Mouse (Mus musculus) hindbrain, embryonic 10.5 days (tissue): Measurements from ENCODE around the gene Thsd4. TPM values are rescaled to one million over a fixed set of nuclear protein-coding genes. Genes with fewer than 3 reads are reported as not detected.

ENCODE experiments used
- DNase-seq: peaks from one replicate; pipeline ENCODE4 v3.0.0-alpha.2; 2017; ENCODE audit warnings: low spot score
- H3K27ac ChIP-seq: fragments of 300-500 bp; sonication (generic); 2 replicates; pipeline ENCODE4 v1.5.1; 2016; ENCODE audit warnings: mild to moderate bottlenecking, moderate library complexity
- H3K27me3 ChIP-seq: fragments of 300-500 bp; sonication (generic); 2 replicates; pipeline ENCODE4 v1.6.1; 2016; ENCODE audit warnings: mild to moderate bottlenecking; ENCODE audit not compliant: poor library complexity, insufficient read depth, severe bottlenecking
- H3K36me3 ChIP-seq: fragments of 300-500 bp; sonication (generic); 2 replicates; pipeline ENCODE4 v1.6.1; 2016; ENCODE audit warnings: mild to moderate bottlenecking, moderate library complexity
- H3K4me1 ChIP-seq: fragments of 300-500 bp; sonication (generic); replicated peaks from 2 replicates; pipeline ENCODE4 v1.6.1; 2016; ENCODE audit warnings: mild to moderate bottlenecking
- H3K4me3 ChIP-seq: fragments of 300-500 bp; sonication (generic); 2 replicates; pipeline ENCODE4 v1.5.1; 2016; ENCODE audit warnings: mild to moderate bottlenecking, moderate library complexity
- H3K9me3 ChIP-seq: fragments of 300-500 bp; sonication (generic); 2 replicates; pipeline ENCODE4 v1.6.1; 2016; ENCODE audit warnings: mild to moderate bottlenecking, moderate library complexity
- WGBS: fragments of 180-500 bp; shearing (Covaris S2); methylation state at CpG from one replicate; pipeline ENCODE4 v1.1.7; 2016; 5-methylcytosine and 5-hydroxymethylcytosine counted together
- polyA plus RNA-seq: library from polyadenylated mRNA; unstranded; fragments of >200 nt; fragmentation: Nextera tagmentation; extraction: Ambion mirVana; gene quantifications from 2 replicates; pipeline ENCODE4 v1.2.1, GENCODE M21; 2016

The Thsd4 gene
- polyA plus RNA-seq, 1 experiment from 2014 or later: 6.7 TPM

- 92% methylated on average over 9 of the region's 9 CpGs for WGBS
- no peak for DNase-seq
- Histone ChIP-seq H3K36me3 (no peaks in the 10 kb centered on the region), H3K27me3 (no peaks in the 10 kb centered on the region), H3K27ac (no peak overlapping the region), H3K4me1 (no peaks in the 10 kb centered on the region), H3K9me3 (no peaks in the 10 kb centered on the region), H3K4me3 (no peak overlapping the region)
Observed at GRCm38 (mm10) chr9:60115306-60115705, 406.5 kb downstream of the Thsd4 start.

DNA sequence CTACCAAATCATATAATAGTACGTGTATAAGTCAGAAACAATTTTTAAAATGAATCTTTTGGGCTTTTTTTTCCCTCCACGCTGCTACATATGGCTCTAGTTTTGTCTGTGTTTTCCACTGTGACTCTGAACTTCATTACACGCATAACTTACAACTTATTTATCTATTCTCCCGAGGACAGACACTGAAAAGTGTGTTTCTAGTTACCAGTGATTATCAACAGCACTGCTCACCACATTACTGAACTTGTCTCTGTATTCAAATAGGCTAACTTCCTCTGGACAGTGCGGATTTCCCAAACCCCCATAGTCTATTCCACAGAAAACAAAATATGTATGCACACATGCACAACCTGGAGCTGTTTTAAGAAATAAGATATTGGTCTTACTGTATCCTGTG is 411.6 kb downstream of the Thsd4 start:
- no peaks in the 10 kb centered on the region for H3K27me3 ChIP-seq
- WGBS: 82% methylated on average over 5 of the region's 5 CpGs

DNA sequence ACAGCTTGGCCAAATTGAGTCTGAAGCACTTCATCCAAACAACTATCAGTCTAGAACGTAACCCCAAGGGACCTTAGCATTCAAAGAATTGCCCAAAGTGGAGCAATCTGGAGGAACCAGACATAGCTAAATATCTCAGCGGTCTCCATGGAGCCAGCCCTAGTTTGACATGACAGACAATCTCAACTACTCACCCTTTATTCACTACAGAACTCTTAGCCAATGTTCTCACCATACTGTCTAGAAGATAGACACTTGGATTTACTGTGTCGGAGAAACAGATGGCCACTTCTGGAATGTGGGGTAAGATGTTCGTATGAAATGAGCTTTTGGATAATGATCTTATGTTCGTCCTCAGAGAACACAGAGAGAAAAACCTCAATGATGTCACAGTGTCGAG is 415.2 kb downstream of the Thsd4 start:
- H3K4me1 ChIP-seq: peaks cover 10% of the 10 kb centered on the region; the same call in 1 of the 2 replicates
- H3K27ac ChIP-seq: no peak overlapping the region
- no peaks in the 10 kb centered on the region for H3K36me3 ChIP-seq
- H3K4me3 ChIP-seq: no peak overlapping the region
- H3K9me3 ChIP-seq: no peaks in the 10 kb centered on the region
- no peaks in the 10 kb centered on the region for H3K27me3 ChIP-seq
- 87% methylated on average over 6 of the region's 6 CpGs for WGBS
- DNase-seq: no peak

More for the DNA sequence above, 411.6 kb downstream of the Thsd4 start:
- no peak for DNase-seq
- H3K27ac ChIP-seq: no peak overlapping the region
- no peaks in the 10 kb centered on the region for H3K9me3 ChIP-seq
- H3K36me3 ChIP-seq: no peaks in the 10 kb centered on the region
- peaks cover 6% of the 10 kb centered on the region; the same call in 1 of the 2 replicates for H3K4me1 ChIP-seq
- no peak overlapping the region for H3K4me3 ChIP-seq

DNA sequence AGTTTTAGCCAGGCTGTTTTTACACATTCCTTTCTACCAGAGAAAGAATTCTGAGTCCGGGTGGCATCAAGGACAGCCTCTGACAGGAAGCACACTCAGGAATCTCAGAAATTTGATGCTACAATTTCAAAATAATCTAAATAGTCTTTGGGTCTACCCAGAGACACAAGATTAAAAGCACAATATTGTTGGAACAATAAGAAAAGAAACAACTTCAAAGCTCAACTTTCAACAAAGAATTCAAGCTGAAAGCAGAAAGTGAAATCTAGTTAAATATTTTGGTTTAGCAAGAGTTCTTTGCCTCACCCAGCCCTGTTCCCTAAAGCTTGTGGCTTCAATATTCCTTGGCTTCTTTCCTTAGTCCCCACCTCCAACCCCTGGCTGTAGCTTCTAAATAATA is 415.7 kb downstream of the Thsd4 start:
- no peak for DNase-seq
- no peak overlapping the region for H3K27ac ChIP-seq
- H3K4me3 ChIP-seq: no peak overlapping the region
- H3K36me3 ChIP-seq: no peaks in the 10 kb centered on the region
- H3K4me1 ChIP-seq: peaks cover 10% of the 10 kb centered on the region; the same call in 1 of the 2 replicates
- H3K9me3 ChIP-seq: no peaks in the 10 kb centered on the region
- H3K27me3 ChIP-seq: no peaks in the 10 kb centered on the region
- 39% methylated on average over 1 of the region's 1 CpGs for WGBS

DNA sequence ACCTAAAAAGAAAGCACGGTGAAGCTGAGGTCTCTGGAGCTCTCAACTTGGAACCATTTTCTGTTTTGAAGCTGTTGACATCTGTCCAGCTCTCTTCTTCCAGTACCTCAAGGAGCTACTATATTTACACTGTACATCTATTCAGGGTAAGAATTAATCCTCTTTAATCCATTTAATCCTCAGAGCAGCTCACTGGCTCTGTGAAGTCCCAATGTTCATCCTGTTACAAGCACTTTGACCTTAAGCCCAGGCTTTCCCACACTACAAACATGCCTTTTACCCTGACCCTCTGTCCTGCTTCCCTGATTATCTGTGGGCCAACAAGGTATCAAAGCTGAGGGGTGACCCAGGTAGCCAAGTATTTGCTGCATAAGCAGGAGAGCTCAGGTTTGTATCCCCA is 427.6 kb downstream of the Thsd4 start:
- Histone ChIP-seq H3K27ac (no peak overlapping the region), H3K36me3 (no peaks in the 10 kb centered on the region), H3K9me3 (no peaks in the 10 kb centered on the region), H3K27me3 (no peaks in the 10 kb centered on the region), H3K4me3 (no peak overlapping the region), H3K4me1 (peaks cover 21% of the 10 kb centered on the region; the same call in 1 of the 2 replicates)
- 60% methylated on average over 1 of the region's 1 CpGs for WGBS
- DNase-seq: no peak

DNA sequence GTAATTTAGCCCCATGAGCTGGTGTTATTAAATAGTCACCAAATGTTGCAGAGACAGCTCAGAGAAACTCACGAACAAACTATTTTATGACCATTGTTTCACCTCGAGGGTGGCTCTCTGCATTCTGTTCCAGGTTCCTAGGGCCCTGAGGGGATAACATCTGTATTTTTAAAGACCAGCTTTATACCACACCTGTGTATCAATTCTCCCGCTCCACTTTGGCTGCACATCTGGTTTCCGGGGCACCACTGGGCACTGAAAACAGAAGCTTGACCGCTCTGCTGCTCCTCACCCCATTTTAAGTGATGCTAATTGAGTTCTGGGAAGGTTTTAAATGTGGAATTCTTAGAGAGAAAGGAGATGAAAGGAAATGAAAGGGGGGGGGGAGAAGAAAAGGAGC is 429.4 kb downstream of the Thsd4 start:
- no peaks in the 10 kb centered on the region for H3K27me3 ChIP-seq
- H3K36me3 ChIP-seq: no peaks in the 10 kb centered on the region
- H3K4me3 ChIP-seq: no peak overlapping the region
- H3K9me3 ChIP-seq: no peaks in the 10 kb centered on the region
- 53% methylated on average over 5 of the region's 5 CpGs for WGBS
- DNase-seq: no peak
- H3K27ac ChIP-seq: no peak overlapping the region
- peaks cover 18% of the 10 kb centered on the region; the same call in 1 of the 2 replicates for H3K4me1 ChIP-seq

DNA sequence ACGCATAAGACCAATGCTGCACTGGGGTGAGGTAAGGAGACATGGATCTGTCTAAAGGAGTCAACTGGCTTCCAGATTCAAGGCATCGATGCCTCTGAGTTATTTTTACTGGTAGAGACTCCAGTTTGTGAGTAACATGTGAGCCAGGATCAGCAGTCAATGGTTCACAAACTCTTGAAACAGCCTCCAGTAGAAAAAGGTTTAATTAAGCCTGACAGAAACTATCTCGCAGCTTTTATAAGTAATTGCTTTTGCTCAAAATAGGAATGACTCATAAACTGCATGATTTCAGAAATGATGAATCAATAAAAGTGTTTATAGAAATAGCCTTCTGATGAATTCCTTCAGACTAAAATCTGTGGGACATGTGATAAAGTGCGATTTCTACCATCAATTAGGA is 432.4 kb downstream of the Thsd4 start:
- no peak overlapping the region for H3K4me3 ChIP-seq
- H3K4me1 ChIP-seq: peaks cover 11% of the 10 kb centered on the region; the same call in 1 of the 2 replicates
- WGBS: 92% methylated on average over 4 of the region's 4 CpGs
- no peak for DNase-seq
- H3K27me3 ChIP-seq: no peaks in the 10 kb centered on the region
- no peaks in the 10 kb centered on the region for H3K36me3 ChIP-seq
- H3K27ac ChIP-seq: no peak overlapping the region
- H3K9me3 ChIP-seq: no peaks in the 10 kb centered on the region

- 50% methylated on average over 5 of the region's 5 CpGs for WGBS
- no peaks in the 10 kb centered on the region for H3K36me3 ChIP-seq
- no peak overlapping the region for H3K27ac ChIP-seq
- no peak overlapping the region for H3K4me3 ChIP-seq
- H3K27me3 ChIP-seq: no peaks in the 10 kb centered on the region
- DNase-seq: peak; percentile 27
- peaks cover 25% of the 10 kb centered on the region for H3K4me1 ChIP-seq
- H3K9me3 ChIP-seq: no peaks in the 10 kb centered on the region
Observed at GRCm38 (mm10) chr9:60088101-60088500, 433.7 kb downstream of the Thsd4 start.

DNA sequence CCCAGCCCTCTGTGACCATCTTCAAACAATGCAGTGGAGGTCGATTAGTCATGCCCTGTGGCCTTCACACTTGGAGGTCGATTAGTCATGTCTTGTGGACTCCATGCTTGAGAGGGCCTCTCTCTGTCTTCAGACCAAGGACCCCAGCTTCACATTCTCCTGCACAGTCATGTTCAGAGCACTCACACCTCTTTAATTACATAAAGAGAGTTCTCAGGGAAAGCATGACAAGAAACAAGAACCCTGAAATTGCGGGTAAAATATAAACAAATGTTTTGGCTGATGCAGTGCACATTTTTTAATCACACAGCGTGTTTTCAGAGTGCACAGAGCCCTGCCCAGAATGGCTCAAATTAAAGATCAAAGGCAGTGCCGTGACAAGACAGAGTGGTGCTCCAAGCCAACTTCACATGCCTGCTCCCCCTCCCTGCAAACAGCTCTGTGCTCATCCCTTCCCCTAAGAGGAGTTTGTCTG is 439.7 kb downstream of the Thsd4 start:
- H3K4me3 ChIP-seq: peak overlapping the region; percentile 18; the same call in 1 of the 2 replicates
- no peaks in the 10 kb centered on the region for H3K9me3 ChIP-seq
- H3K36me3 ChIP-seq: no peaks in the 10 kb centered on the region
- WGBS: 22% methylated on average over 5 of the region's 5 CpGs
- peak overlapping the region; percentile 83 for H3K27ac ChIP-seq
- peaks cover 26% of the 10 kb centered on the region for H3K4me1 ChIP-seq
- peak; percentile 75 for DNase-seq
- no peaks in the 10 kb centered on the region for H3K27me3 ChIP-seq

- Histone ChIP-seq H3K9me3 (no peaks in the 10 kb centered on the region), H3K36me3 (no peaks in the 10 kb centered on the region), H3K4me3 (no peak overlapping the region), H3K27ac (no peak overlapping the region), H3K27me3 (no peaks in the 10 kb centered on the region), H3K4me1 (peaks cover 19% of the 10 kb centered on the region)
- WGBS: 60% methylated on average over 1 of the region's 1 CpGs
- DNase-seq: no peak
Observed at GRCm38 (mm10) chr9:60077761-60078160, 444.1 kb downstream of the Thsd4 start.

DNA sequence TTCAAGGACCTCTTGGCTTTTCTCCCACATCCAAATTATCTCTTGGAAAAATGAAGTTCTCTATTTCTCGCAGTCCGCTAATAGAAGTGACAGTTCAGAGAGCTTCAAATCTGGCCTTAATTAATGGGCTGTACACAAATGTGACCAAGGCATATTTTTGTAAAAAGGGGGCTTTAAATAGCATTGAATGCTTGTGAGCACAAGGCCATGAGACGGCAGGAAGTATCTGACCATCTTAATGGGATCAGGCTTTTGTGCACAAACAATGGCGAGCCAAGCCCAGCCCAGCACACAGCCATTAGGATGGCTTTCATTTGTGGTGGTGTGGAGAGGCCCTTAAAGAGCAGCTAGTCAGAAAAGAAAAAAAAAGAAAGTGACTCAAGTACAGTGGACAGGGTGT is 445.4 kb downstream of the Thsd4 start:
- Histone ChIP-seq H3K27me3 (no peaks in the 10 kb centered on the region), H3K9me3 (no peaks in the 10 kb centered on the region), H3K4me3 (no peak overlapping the region), H3K27ac (peak overlapping the region; percentile 0; the same call in 1 of the 2 replicates), H3K4me1 (peaks cover 22% of the 10 kb centered on the region), H3K36me3 (no peaks in the 10 kb centered on the region)
- WGBS: 54% methylated on average over 4 of the region's 4 CpGs
- DNase-seq: no peak

- Histone ChIP-seq H3K9me3 (no peaks in the 10 kb centered on the region), H3K36me3 (no peaks in the 10 kb centered on the region), H3K27me3 (no peaks in the 10 kb centered on the region), H3K4me3 (no peak overlapping the region), H3K27ac (peak overlapping the region; percentile 23), H3K4me1 (peaks cover 21% of the 10 kb centered on the region)
- no peak for DNase-seq
- WGBS: 36% methylated on average over 5 of the region's 5 CpGs
Observed at GRCm38 (mm10) chr9:60071620-60072263, 450.1 kb downstream of the Thsd4 start.

DNA sequence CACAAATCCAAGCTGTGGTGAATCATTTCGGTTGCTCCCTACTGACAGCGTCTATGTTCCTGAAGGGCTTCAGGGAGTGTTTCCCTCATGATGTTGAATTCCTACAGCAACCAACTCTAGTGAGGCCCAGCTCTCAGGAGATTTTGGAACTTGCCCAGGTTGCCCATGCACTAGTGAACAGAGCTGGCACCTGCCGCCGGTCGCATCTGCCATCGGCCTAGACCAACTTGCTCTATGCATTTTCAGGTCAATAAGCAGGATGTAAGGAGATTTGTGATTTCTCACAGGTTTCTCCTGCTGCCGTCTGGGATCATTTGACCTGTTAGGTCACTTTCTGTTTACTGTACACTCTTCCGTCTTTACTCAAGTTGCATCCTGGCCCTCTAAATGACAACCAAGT is 454.6 kb downstream of the Thsd4 start:
- Histone ChIP-seq H3K27me3 (no peaks in the 10 kb centered on the region), H3K36me3 (no peaks in the 10 kb centered on the region), H3K27ac (no peak overlapping the region), H3K4me3 (no peak overlapping the region), H3K9me3 (no peaks in the 10 kb centered on the region), H3K4me1 (peaks cover 11% of the 10 kb centered on the region)
- WGBS: 91% methylated on average over 8 of the region's 8 CpGs
- DNase-seq: no peak
